Mouse (Mus musculus) c-Kit-positive CD71-positive TER-119-positive erythroid progenitor cells, embryonic 14.5 days (primary cell): ENCODE data around the gene Amer3.
"Not testable (repeated sequence)": the region's sequence is repeated elsewhere in the genome, so short reads cannot be mapped to it uniquely, and the experiment has no call there.

Experiments
- DNase-seq: peaks from one replicate; pipeline ENCODE4 v3.0.0-alpha.2; 2013; ENCODE audit warnings: low spot score

The Amer3 gene

GRCm38 (mm10) chr1:34601323-34602047 lies 22.0 kb downstream of the Amer3 start:
- no peak for DNase-seq

- peak; percentile 33 for DNase-seq
Measured at GRCm38 (mm10) chr1:34602363-34602762, 22.9 kb downstream of the Amer3 start.

- DNase-seq = no peak
Measured at GRCm38 (mm10) chr1:34613801-34614200, 34.3 kb downstream of the Amer3 start.

GRCm38 (mm10) chr1:34620116-34620515 lies 40.7 kb downstream of the Amer3 start:
- DNase-seq = not testable (repeated sequence)

- not testable (repeated sequence) for DNase-seq
Measured at GRCm38 (mm10) chr1:34620761-34621160, 41.3 kb downstream of the Amer3 start.

GRCm38 (mm10) chr1:34635711-34636110 lies 56.3 kb downstream of the Amer3 start:
- DNase-seq = no peak
